Mouse (Mus musculus) heart, embryonic 13.5 days (tissue): Measurements from ENCODE around the gene Rtkn. TPM values are rescaled to one million over a fixed set of nuclear protein-coding genes. Genes with fewer than 3 reads are reported as not detected.

ENCODE experiments used
- ATAC-seq: fragments of 200-750 bp; cut with Nextera tagmentation; 2 replicates; pipeline ENCODE4 v1.8.0; 2017; ENCODE audit warnings: moderate TSS enrichment; ENCODE audit not compliant: insufficient number of reproducible peaks, low FRiP score, low TSS enrichment; ENCODE audit errors: extremely low read depth
- H3K27ac ChIP-seq: fragments of 300-500 bp; sonication (generic); replicated peaks from 2 replicates; pipeline ENCODE4 v1.5.1; 2015; ENCODE audit warnings: moderate library complexity, mild to moderate bottlenecking, inconsistent platforms
- H3K27me3 ChIP-seq: fragments of 300-500 bp; sonication (generic); replicated peaks from 2 replicates; pipeline ENCODE4 v1.6.1; 2015; ENCODE audit warnings: mild to moderate bottlenecking, inconsistent platforms
- H3K36me3 ChIP-seq: fragments of 300-500 bp; sonication (generic); 2 replicates; pipeline ENCODE4 v1.6.1; 2015; ENCODE audit warnings: mild to moderate bottlenecking, inconsistent platforms
- H3K4me1 ChIP-seq: fragments of 300-500 bp; sonication (generic); 2 replicates; pipeline ENCODE4 v1.6.1; 2015; ENCODE audit warnings: inconsistent platforms
- H3K4me2 ChIP-seq: fragments of 300-500 bp; sonication (generic); 2 replicates; pipeline ENCODE4 v1.6.1; 2015; ENCODE audit warnings: inconsistent platforms, mild to moderate bottlenecking, moderate library complexity
- H3K4me3 ChIP-seq: fragments of 300-500 bp; sonication (generic); 2 replicates; pipeline ENCODE4 v1.5.1; 2015; ENCODE audit warnings: moderate library complexity, mild to moderate bottlenecking, inconsistent platforms
- H3K9ac ChIP-seq: fragments of 300-500 bp; sonication (generic); 2 replicates; pipeline ENCODE4 v1.6.1; 2015; ENCODE audit warnings: inconsistent platforms, mild to moderate bottlenecking, moderate library complexity
- H3K9me3 ChIP-seq: fragments of 300-500 bp; sonication (generic); 2 replicates; pipeline ENCODE4 v1.6.1; 2016; ENCODE audit warnings: inconsistent platforms
- whole genome bisulfite sequencing: fragments of 180-500 bp; shearing (Covaris S2); methylation state at CpG from one replicate; pipeline ENCODE4 v1.1.7; 2015; ENCODE audit warnings: mixed read lengths; 5-methylcytosine and 5-hydroxymethylcytosine counted together
- polyA plus RNA-seq: library from polyadenylated mRNA; unstranded; fragments of >200 nt; fragmentation: Nextera tagmentation; extraction: Ambion mirVana; gene quantifications from 2 replicates; pipeline ENCODE4 v1.2.1, GENCODE M21; 2015

The Rtkn gene
- 19.5 and 21.6 TPM in 2 replicates for polyA plus RNA-seq

GRCm38 (mm10) chr6:83134951-83135513 lies at the start of gene Rtkn:
Rtkn (plus strand) TSS chr6:83135463.
- H3K27ac ChIP-seq: peak within 1 kb of the TSS; percentile 99
- no peak for ATAC-seq
- WGBS: 61% methylated on average over 7 of the region's 7 CpGs

DNA sequence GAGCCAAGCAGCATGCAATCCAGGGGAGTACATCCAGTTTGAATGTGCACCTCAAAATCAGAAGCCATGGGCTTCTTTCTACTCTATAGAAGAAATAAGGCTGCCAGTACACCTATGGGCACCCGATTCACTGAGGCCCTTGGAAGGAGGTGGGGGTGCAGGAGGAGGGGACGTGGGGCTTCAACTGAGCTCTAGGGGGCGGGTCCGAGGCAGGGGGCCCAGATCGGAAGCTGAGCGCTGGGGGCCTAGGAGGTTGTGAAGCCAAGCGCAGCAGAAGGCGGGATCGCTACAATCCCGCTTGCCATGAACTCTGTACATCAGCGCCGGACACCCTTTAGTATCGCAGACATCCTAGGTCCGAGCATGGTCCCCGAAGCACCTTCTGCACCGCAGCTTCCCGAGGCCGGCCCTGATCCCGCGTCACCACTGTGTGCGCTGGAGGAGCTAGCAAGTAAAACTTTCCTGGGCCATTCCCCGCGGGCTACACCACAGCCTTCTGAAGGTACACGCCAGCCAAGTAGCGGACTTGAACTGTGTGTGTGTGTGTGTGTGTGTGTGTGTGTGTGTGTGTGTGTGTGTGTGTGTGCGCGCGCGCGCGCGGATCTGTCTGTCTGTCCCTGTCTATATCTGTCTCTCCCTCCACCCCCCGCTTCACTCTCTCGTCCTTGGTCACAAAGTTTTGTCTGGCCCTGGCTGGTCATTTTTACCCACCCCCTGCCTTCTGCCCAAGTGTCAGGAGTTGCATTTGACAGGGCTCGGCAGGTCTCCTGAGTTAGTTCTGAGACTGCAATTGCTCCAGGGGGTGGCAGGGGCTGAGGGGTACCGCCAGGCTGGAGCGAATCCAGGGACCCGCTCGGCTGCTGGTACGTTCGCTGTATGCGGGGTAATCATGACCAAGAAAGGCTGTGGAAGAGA lies 48.9 kb upstream of the Rtkn start, which contains the start of gene Lbx2:
TSS of gene Lbx2 (plus strand) at position 247 of the 915 bp plus-strand sequence.
- peak within 1 kb of the TSS; percentile 73 for H3K4me2 ChIP-seq
- peaks cover 20% of the 10 kb centered on the region for H3K4me1 ChIP-seq
- no peak within 1 kb of the TSS for H3K27ac ChIP-seq
- no peaks in the 10 kb centered on the region for H3K9me3 ChIP-seq
- peaks cover 98% of the 10 kb centered on the region for H3K27me3 ChIP-seq
- H3K4me3 ChIP-seq: peak within 1 kb of the TSS; percentile 48
- H3K36me3 ChIP-seq: peaks cover 12% of the 10 kb centered on the region
- WGBS: 2% methylated on average over 33 of the region's 42 CpGs
- ATAC-seq: no peak
- H3K9ac ChIP-seq: peak within 1 kb of the TSS; percentile 66

More at GRCm38 (mm10) chr6:83134951-83135513, at the start of gene Rtkn:
- peak within 1 kb of the TSS; percentile 88 for H3K4me2 ChIP-seq
- peaks cover 5% of the 10 kb centered on the region; the same call in 1 of the 2 replicates for H3K27me3 ChIP-seq
- H3K9me3 ChIP-seq: no peaks in the 10 kb centered on the region
- peak within 1 kb of the TSS; percentile 64 for H3K4me3 ChIP-seq
- H3K36me3 ChIP-seq: no peaks in the 10 kb centered on the region
- H3K9ac ChIP-seq: peak within 1 kb of the TSS; percentile 91
- H3K4me1 ChIP-seq: peaks cover 37% of the 10 kb centered on the region

DNA sequence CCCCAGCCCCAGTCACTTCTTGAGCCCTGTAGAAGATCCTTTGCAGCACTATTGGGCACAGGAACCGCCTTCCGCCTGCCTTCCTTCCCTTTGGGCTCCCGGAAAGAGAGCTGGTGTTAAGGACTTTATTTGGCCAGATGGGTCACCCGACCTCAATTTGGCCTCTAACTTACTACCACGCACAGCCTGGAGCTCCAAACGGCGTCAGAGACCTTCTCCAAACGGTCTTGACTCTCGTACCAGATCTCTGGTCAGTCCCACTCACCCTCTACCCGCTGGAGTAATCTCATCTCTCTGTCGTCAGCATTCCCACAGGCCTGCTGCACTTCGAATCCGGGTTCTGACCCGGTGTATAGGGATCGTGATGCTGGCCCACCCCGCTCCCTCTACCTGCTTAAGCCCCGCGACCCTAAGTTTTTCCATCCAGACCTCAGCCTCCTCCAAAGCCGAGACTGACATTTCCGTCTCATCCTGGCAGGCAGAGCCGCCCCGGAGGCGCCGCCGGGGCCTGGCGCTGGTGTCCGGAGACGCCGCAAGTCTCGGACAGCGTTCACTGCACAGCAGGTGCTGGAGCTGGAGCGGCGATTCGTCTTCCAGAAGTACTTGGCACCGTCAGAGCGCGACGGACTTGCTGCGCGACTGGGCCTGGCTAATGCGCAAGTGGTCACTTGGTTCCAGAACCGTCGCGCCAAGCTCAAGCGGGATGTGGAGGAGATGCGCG lies 47.9 kb upstream of the Rtkn start:
- 1% methylated on average over 47 of the region's 47 CpGs for whole genome bisulfite sequencing
- Histone ChIP-seq H3K9ac (peak overlapping the region; percentile 66), H3K4me3 (peak overlapping the region; percentile 48), H3K9me3 (no peaks in the 10 kb centered on the region), H3K4me2 (peak overlapping the region; percentile 73), H3K36me3 (peaks cover 2% of the 10 kb centered on the region), H3K4me1 (peaks cover 23% of the 10 kb centered on the region), H3K27me3 (peaks cover 96% of the 10 kb centered on the region), H3K27ac (no peak overlapping the region)
- ATAC-seq: no peak

DNA sequence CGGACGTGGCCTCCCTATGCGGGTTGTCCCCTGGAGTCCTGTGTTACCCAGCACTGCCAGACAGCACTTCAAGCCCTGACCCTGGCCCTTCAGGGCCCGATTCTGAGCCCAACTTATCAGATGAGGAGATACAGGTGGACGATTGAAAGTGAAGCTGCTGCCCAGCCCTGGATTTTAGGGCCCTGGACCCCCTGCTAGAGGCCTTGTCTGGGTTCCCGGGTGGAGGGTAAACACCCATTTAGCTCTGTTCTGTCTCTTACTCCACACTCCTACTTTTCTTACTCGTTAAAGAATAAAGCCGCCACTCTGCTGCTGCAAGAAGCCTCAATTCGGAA lies 47.4 kb upstream of the Rtkn start:
- Histone ChIP-seq H3K4me2 (peak overlapping the region; percentile 73), H3K4me1 (peaks cover 26% of the 10 kb centered on the region), H3K27me3 (peaks cover 96% of the 10 kb centered on the region), H3K36me3 (no peaks in the 10 kb centered on the region), H3K9ac (peak overlapping the region; percentile 66), H3K27ac (no peak overlapping the region), H3K9me3 (no peaks in the 10 kb centered on the region), H3K4me3 (peak overlapping the region; percentile 48)
- 12% methylated on average over 9 of the region's 9 CpGs for WGBS
- ATAC-seq: no peak

- Histone ChIP-seq H3K9ac (no peak overlapping the region), H3K27me3 (peaks cover 80% of the 10 kb centered on the region), H3K9me3 (no peaks in the 10 kb centered on the region), H3K36me3 (no peaks in the 10 kb centered on the region), H3K4me3 (no peak overlapping the region), H3K27ac (no peak overlapping the region), H3K4me2 (no peak overlapping the region), H3K4me1 (peaks cover 10% of the 10 kb centered on the region)
- no peak for ATAC-seq
- WGBS: 25% methylated on average over 6 of the region's 6 CpGs
Observed at GRCm38 (mm10) chr6:83092416-83093127, 42.7 kb upstream of the Rtkn start.

- peaks cover 70% of the 10 kb centered on the region for H3K27me3 ChIP-seq
- WGBS: 38% methylated on average over 6 of the region's 6 CpGs
- no peak overlapping the region for H3K9ac ChIP-seq
- H3K36me3 ChIP-seq: no peaks in the 10 kb centered on the region
- no peak overlapping the region for H3K4me2 ChIP-seq
- no peak for ATAC-seq
- H3K4me1 ChIP-seq: peaks cover 10% of the 10 kb centered on the region
- H3K4me3 ChIP-seq: no peak overlapping the region
- H3K27ac ChIP-seq: no peak overlapping the region
- no peaks in the 10 kb centered on the region for H3K9me3 ChIP-seq
Observed at GRCm38 (mm10) chr6:83095968-83096367, 39.3 kb upstream of the Rtkn start.

DNA sequence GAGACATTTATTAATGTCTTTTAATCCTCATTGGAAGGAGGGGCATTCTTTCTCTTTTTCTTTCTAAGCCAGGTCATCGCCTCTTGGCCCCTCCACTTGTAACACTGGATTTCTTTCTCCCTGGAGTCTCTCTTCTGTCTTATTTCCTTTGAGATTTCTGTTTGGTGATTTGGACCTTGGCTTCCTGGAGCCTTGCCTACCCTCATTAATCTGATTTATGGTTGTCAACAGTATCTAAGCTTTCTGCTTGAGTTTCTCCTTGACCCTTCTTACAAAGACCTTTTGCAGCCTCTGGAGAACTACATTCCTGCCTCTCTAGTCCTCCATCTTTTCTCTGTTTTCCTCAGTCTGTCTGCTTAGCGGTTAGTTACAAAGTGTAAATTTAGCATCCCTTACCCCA lies 36.9 kb upstream of the Rtkn start:
- Histone ChIP-seq H3K9me3 (no peaks in the 10 kb centered on the region), H3K4me3 (no peak overlapping the region), H3K4me1 (peaks cover 18% of the 10 kb centered on the region), H3K36me3 (no peaks in the 10 kb centered on the region), H3K27ac (no peak overlapping the region), H3K9ac (no peak overlapping the region), H3K4me2 (no peak overlapping the region), H3K27me3 (peaks cover 53% of the 10 kb centered on the region)
- no peak for ATAC-seq
- whole genome bisulfite sequencing: 75% methylated on average over 2 of the region's 2 CpGs

GRCm38 (mm10) chr6:83101316-83101687 lies 34.0 kb upstream of the Rtkn start, which contains the start of the genes Ccdc142 and Gm42688:
Ccdc142 (plus strand) TSS chr6:83101601.
Gm42688 (plus strand) TSS chr6:83101617.
- H3K4me2 ChIP-seq: peak within 1 kb of the TSS; percentile 100
- peak; percentile 64 for ATAC-seq
- H3K27ac ChIP-seq: peak within 1 kb of the TSS; percentile 81
- under 1% methylated on average over 25 of the region's 25 CpGs for WGBS
- H3K9ac ChIP-seq: peak within 1 kb of the TSS; percentile 88
- peak within 1 kb of the TSS; percentile 77 for H3K4me3 ChIP-seq
- peaks cover 7% of the 10 kb centered on the region; the same call in 1 of the 2 replicates for H3K36me3 ChIP-seq
- H3K9me3 ChIP-seq: no peaks in the 10 kb centered on the region
- peaks cover 36% of the 10 kb centered on the region for H3K27me3 ChIP-seq
- peaks cover 19% of the 10 kb centered on the region for H3K4me1 ChIP-seq

GRCm38 (mm10) chr6:83101688-83102556 lies 33.3 kb upstream of the Rtkn start:
- Histone ChIP-seq H3K36me3 (peaks cover 12% of the 10 kb centered on the region), H3K27ac (peak overlapping the region; percentile 81), H3K9me3 (no peaks in the 10 kb centered on the region), H3K4me1 (peaks cover 19% of the 10 kb centered on the region), H3K27me3 (peaks cover 30% of the 10 kb centered on the region), H3K4me2 (peak overlapping the region; percentile 100), H3K9ac (peak overlapping the region; percentile 88), H3K4me3 (peak overlapping the region; percentile 77)
- peak; percentile 66 for ATAC-seq
- WGBS: under 1% methylated on average over 73 of the region's 74 CpGs

DNA sequence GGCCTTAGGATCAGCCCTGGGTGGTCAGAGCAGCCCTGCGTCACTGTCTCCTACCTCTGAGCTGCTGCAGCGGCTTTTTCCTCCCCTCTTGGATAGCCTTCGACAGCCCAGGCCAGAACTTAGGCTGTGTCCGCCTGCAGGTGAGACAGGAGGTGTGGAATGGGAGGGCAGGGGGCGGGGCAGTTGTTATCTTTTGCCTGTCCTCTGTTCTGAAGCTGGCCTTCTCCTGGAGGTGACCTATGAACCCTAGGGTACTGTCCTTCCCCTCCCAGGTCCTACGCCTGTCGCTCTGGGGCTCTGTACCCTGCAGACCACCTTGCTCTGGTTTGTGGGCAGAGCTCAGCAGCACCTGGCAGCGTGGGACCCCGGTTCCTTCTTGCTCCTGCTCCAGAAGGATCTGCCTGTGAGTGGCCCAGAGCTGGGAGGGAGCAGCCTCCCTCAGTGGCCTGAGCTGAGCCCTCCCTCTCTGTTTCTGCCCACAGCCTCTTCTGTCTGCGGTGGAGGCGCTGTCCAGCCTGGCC lies 32.1 kb upstream of the Rtkn start:
- Histone ChIP-seq H3K27ac (no peak overlapping the region), H3K9me3 (no peaks in the 10 kb centered on the region), H3K4me2 (peak overlapping the region; percentile 100), H3K27me3 (peaks cover 22% of the 10 kb centered on the region), H3K4me1 (peaks cover 25% of the 10 kb centered on the region), H3K9ac (peak overlapping the region; percentile 88), H3K36me3 (peaks cover 17% of the 10 kb centered on the region), H3K4me3 (peak overlapping the region; percentile 77)
- no peak for ATAC-seq
- WGBS: 41% methylated on average over 11 of the region's 11 CpGs
